Mouse (Mus musculus) retina, postnatal 7 days (tissue): ENCODE results near the gene Gm9918.

ENCODE experiments used
- DNase-seq: peaks from one replicate; pipeline ENCODE4 v3.0.0-alpha.2; 2012; ENCODE audit warnings: low read depth, low spot score

The Gm9918 gene

DNA sequence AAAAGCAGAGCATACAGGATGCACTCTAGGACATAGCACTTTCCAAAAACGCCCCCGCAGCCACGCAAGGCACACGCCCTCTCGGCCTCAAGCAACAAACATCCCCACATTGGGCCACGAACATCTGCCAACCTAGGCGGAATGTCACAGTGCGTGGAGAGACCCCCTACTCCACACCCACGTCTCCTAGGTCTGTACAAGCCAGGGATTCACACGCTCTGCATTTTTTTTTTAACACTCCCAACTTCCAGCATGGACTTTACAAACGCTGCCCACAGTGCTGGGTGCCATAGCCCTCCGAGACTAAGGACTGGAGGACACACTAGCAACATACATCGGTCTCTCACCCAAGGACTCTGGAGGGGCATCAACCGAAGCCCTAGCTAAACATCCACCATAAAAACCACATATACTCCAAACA lies 24.9 kb upstream of the Gm9918 start:
- DNase-seq: no peak

DNA sequence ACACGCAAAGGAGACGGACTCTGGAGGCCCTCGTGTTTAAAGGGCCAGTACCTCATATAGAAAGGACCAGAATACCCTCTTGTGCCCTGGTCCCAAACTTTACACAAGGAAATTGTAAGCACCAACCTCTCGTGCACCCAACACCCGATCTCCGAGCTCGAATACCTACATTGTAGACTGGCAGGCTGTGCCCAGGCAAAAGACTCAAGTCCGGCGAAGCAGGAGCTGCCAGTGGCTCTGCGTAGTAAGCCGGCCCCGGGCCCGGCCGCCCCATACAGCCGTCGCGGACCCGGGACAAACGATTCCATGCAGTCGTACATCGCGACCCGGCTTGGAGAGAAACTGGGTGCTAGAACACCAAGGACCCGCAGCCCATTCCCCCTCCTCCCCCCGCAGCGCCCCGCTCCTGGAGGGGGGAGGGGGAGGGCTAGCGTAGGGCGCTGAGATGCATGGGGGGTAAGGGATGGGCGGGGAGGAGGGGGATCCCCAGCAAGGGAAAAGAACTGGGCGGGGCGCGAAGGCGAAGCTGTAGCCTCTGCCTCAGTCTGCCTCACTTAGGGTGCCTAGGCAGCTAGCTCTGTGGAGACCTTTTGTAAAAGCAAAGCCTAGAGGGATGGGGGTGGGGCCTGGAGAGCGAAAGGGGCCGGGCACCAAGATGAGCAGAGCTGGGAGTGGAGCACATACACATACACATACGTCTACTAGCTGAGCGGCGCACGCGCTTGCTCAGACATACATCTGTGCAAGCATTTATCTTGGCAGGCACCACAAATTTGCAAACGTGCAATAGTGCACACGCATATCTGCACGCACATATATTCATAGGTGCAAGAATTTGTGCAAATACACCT lies 24.2 kb upstream of the Gm9918 start:
- DNase-seq: no peak

DNA sequence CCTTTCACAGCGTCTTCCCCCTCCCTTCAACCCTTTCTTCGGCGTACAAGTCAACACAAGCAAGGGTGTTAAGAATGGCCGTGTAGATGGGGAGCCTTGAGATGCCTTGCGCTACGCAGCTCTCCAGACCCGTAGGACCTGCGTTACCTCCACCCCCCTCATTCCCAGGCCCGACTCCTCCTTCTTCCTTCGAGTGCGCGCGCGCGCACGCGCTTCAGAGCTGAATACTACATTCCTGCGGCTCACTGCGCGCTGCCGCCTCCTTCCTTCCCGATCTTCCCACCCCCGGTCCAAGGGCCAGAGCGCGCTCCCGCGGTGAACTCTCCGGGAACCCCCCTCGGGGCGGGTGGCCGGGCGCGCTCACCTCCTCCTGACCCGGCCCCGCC lies 23.5 kb upstream of the Gm9918 start:
- DNase-seq: peak; percentile 71

DNA sequence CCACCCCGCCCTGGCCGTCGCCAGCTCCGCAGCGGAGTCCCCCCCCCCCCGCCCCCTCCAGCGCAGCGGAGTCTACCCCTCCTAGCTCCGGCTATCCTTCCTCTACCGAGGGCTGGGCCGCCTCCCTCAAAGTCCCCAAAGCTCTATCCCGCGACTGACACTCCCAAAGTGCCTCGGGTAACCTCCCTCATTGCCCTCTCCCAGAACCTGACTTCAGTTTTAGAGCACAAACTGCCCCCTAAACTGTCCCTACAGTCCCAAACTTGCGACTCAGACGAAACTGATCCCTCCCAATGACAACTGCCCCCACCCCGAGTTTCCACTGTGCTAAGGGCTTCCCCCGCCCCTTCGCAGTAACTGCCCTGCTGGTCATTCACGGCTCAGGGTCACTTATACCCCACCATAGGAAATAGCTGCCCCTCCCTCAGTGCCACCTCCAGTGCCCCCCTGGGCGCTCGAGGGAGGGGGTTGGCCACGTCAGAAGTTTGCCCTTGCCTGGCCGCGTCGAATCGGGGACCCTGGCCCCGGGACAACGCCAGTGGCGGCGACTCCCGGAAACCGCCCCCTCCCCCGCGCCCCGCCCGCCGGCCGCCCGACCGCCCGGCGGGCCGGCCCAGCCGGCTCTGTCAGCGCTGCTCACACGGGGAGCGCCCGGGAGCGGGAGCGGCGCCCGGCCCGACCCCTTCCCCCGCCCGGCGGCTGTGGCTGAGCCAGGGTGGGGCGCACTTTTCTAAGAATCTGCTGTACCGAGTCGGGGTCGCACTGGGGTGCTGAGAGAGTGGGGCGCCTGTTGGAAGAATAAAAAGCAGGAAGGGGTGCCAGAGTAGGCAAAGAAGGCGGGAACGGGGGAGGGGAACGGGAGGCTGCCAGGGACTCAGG lies 22.9 kb upstream of the Gm9918 start:
- DNase-seq: no peak

DNA sequence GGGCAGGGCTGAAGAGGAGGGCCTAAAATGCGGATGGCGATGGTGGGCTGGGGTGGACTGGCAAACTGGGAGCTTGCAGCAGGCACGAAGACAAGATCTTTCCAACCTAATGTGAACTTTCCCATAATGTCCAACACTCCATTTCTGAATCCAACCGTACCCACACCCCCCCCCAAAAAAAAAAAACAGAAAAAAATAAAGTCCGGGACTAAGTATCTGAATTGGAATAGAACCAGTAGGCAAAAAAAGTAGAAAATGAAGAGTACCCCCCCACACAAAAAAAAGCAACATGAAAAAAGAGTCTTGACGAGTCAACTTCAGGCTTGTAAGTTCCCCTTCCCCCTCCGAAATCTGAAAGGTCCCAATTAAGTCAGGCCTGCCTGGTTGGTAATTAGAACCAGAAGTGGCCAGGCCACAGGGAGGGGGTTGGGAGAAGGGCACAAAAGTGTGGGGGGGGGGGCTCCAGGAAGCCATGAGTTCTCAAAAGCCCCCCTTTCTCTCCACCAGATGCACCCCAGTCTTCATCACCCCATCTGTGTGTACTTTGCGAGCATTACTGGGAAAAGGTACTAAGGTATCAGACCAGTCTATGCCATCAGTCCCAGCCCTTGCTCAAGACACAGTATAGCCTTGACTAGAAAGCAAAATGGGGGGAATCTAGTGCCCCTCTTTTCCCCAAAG lies 22.1 kb upstream of the Gm9918 start:
- DNase-seq: no peak

DNA sequence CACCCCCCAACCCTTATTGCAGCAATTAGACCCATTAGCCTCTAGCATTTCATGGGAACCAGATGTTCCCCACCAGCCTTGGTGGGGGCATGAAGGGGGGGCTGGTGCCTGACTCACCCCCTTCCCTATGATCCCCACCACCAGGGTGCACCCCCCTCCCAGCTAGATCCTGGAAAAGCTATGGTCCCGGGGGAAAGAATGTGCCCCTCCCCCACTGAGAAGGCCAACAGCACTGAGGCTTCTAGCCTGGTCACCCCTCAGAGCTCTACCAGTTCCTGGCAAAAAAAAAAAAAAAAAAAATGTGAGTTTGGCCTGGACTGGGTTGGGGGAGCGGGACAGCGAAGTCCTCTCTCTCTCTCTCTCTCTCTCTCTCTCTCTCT lies 21.6 kb upstream of the Gm9918 start:
- DNase-seq: no peak

DNA sequence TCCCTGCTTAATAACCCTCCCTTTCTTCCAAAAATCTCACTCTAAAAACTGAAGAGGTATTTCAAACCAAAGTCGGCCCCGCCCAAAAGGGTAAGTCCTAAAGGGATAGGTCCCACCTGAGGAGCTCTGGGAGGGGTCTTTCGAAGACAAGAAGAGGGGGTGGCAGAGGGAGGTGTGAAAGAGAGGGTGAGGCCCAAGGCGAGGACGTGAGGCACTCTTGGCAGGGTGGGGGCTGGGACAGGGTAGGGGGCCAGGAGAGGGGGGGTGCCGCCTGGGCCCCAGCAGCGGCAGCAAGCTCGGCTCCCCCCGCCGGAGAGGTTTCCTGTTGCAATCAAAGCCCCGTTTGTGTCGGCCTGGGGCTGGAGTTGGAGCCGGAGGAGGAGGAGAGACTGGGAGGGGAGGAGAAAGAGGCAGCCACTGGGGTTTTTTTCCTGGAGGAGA lies 21.1 kb upstream of the Gm9918 start:
- no peak for DNase-seq

DNA sequence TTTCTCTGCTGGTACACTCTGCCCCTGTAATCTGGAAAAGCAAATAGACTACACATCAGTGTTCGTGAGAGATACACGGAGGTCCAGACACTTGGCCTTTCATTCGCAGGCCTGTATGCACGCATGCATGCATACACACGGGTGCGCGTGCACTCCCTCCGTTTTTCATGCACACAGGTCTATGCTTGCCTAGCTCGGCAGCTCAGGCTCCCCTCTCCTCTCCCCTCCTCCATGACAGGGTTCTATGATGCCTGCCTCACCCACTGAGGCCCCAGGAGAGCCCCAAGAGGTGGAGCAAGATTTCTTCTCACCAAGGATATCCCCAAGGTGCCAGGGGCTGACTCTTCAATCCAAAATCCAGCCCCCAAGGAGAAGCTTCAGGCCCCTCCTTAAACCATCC lies 20.4 kb upstream of the Gm9918 start:
- no peak for DNase-seq

DNA sequence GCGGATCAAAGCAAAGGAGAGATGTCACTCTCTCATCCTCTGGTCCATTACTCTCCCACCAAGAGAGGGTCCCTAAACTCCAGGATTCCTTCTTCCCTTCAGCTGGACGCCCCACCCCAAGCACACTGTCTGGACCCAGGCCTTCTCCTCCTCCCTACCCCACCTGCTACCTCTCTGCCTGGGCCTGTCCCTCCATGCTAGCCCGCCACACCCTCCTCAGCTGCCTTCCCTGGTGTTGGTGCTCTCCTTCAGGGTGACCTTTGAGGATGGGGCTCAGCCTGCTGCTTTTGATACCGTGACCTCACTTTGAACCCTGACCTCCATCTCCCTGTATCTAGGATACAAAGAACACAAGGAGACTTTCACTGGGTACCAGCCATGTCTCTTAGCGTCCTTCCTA lies 19.8 kb upstream of the Gm9918 start:
- DNase-seq: no peak

DNA sequence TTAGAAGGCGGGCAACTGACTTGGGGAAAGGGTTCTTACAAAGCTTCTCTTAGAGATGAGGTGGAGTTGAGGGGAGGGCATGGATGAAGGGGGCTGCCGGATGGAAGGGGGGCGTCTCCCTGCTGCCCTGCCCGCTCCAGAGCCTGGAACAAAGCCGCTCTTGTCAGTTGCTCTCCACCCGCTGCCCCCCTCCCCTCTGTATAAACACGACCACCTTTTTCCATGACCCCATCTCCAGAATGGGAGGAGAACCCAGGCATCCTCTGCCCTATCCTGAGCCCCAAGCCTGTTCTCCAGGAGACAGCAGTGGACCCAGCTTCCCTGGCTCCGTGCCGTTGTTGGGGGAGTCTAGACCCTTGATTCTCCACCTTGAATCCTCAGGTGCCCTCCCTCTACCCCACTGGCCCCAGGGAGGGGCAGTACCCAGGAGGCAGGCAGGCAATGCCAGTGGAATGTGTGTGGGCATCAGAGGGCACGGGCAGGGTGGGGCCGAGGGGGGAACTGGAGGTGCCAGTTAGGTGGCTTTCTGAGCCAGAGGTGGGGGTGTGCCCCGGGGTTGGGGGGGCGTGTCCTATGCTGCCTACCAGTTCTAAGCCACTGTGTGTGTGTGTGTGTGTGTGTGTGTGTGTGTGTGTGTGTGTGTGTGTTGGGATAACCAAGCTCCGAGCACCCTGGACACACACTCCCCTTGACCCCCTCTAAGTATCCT lies 14.7 kb upstream of the Gm9918 start:
- DNase-seq: no peak

DNA sequence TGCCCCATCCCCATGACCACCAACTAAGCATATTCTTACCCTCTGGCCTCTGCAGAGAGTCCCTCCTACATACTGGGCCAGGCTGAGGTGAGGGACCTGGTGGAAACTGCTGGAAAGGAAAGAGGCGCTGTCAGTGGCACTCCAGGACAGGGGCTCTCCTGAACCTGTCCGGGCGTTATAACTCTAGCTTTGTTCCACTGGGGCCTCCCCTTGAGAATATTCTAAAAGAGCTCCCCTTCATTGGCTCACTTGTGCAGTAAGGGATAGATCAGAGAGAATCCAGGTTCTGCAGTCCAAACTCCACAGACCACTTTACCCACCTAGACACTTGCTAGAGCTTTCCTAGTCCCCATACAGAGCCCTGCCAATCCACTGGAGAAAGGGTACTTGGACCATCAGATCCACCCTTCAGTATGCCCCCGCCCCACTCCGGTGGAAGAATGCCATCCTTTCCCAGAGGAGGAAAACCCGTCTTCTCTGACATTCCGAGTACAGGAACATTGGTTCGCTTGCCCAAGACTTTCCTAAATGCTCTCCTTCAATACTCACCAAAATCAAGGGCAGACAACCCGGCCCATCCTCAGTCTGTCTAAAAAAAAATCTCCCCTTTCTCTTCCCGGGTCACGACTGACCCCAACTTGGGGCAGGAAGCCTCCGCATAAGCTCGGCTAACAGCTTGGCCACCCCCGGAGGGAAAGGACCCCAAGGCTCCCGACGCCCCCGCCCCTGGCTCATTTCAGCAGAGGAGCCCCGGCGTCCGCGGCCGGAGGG lies 13.7 kb upstream of the Gm9918 start:
- DNase-seq: no peak

DNA sequence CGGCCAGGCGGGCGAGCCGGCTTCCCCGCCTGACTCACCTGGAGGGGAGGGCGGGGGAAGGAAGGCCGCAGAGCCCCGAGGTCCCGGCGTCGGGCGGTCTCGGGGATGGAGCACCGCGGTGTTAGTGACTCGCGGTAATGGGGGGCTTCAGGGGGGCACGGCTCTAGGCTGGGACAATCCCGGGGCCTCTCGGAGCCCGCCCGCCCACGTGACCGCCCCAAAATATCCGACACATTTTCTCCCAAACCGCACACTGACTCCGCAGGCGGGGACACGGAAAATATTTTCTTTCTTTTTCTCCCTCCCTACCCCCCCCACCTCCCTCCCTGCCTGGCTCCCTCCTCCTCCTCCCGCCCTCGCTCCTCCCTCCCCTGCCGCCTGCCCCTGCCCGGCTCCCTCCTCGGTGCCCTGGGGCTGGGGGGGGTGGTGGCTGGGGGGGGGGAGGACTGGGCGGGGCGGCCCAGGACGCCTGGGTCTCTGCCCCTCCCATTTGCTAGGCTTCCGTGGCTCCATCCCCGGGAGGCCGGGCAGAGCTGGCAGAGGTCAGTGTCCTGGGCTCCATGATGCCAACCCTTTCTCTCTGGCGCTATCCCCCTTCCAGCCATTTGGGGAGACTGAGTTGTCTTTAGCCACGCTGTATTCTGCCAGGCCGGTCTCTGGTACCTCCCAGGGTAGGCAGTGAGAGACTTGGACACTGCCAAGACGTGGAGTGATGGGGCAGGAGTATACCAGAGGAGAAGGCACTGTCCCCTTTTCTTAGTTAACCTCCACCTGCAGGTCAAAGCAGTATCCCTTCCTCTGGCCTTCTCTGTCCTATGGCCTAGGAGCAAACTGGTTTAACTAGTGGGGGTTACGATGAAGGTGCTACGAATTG lies 12.9 kb upstream of the Gm9918 start, which contains the start of gene Rarg:
Gene Rarg (minus strand): TSS at position 316 of the 874 bp plus-strand sequence.
- no peak for DNase-seq

DNA sequence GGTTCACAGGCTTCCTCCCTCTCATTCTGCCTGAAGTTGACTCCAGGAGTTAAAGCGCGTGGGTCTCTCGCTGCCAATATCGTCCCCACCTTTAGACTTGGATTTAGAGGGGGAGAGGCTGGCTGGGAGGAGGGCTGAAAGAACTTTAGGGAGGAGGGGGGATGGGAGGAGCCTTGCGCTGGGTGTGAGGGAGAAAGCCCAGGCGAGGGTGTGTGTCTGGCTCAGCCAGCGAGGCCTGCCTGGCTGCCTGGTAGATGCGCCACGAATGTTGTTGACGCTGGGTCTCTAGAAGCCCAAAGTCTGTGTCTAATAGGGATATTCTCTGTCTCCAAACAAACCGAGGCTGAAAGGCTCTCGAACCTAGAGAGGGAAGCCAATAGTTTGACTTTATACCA lies 12.3 kb upstream of the Gm9918 start:
- no peak for DNase-seq

DNA sequence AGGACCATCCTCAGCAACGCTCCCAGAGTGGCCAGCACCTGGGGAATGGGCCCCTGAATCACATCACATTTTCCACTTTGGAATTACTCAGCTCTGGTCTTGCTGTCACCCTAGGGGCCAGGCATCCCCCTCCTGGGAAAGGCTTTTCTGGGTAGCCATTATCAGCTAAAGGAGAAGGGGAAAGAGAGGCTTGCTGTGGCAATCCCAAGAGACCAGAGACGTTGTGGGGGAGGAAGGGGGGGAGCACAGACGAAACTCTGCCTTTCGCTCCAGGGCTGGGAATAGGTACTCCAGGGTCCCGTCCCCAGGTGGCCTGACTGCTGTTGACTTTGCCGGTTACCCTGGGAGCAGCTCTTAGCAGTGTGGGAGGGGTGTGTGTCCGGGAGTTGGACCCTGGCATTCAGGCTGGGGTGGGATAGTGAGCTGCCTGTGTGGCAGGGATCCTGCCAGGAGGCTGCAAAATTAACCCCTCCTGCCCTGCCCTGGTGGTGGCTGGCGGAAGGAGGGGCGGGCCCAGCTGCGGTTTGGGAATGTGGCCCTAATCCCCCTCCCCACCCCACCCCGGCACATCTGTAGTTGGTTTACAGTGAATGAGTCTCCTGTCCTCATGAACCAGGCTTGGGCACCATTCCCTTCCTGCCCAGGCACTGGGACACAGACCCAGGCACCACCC lies 11.6 kb upstream of the Gm9918 start:
- DNase-seq: no peak

DNA sequence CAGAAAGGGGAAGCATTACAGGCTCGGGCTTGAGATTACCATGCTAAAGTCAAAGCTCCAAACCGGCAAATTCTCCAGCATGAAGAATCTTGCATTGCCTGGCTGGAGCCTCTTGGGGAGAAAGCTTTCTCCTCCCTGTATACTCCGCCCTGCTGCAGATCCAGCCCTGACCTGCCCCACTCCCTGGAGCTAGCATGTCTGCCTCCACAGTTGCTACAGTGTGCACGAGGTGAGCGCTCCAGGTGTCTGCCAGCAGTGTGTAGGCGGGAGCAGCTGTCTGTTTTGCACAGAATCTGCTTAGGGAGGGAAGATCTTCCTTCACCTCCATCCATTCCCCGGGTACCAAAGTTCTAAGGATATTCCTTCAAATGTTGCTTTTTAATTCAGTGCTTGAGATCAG lies 7.8 kb upstream of the Gm9918 start:
- DNase-seq: no peak

DNA sequence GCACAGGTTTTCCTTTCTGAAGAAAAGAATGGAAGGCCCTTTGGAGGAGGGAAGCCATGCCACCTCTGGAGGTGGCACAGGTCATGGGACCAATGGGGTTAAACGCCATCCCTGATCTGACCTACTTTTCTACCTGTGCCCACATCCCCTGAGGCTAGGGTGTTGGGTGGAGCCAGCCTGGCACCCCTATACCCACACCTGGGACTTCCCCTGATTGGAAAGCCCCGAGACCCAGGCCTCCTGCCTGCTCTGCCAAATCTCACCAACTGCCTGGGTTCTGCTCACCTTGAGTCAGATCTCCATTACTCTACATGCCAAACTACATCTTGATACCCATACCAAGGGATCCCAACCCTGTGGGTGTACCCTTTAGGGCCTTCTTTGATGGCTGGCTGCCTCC lies 7.3 kb upstream of the Gm9918 start:
- no peak for DNase-seq

DNA sequence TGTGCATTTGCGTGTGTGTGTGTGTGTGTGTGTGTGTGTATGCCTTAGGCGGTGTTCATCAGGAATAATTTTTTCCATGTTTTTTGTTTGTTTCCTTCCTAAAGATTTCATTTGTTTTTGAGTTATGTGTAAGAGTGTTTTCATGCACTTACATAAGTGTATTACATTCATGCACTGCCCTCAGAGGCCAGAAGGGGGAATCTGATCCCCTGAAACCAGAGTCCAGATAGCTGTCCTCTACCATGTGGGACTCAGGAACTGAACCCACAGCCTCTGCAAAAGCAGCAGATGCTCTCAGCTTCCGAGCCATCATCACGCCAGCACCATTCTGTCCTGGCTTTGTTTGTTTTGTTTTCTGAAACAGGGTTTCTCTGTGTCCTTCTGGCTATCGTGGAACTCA lies 4.8 kb upstream of the Gm9918 start:
- DNase-seq: no peak

DNA sequence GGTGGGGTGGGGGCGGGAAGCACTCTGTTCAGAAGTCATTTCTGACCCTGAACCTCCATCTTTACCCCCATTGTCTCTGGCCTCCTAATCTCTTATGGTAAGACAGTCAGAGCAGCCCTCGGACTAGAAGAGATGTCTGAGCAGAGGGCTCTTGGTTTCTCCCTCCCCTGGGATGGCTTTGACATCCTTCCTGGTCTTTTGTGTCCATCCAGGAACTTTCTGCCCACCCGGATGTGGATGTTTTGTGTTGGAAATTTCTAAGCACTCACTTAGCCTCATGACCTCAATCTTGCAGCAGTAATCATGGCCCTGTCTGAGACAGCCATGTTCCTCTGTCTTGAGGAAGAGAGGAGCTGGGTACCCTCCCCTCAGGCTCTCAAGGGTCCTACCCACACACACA lies 1.1 kb downstream of the Gm9918 start:
- DNase-seq: no peak
